Mouse (Mus musculus): Measurements from ENCODE around the gene Pgap1. TPM values are rescaled to one million over a fixed set of nuclear protein-coding genes. Genes with fewer than 3 reads are reported as not detected.

The Pgap1 gene
- total RNA-seq, 2 experiments from 2014 or later = 4.4 to 6.0 TPM

GRCm38 (mm10) chr1:54520062-54520577 is 37.4 kb downstream of the Pgap1 start:
- no peak for DNase-seq

GRCm38 (mm10) chr1:54513836-54514235 is 43.6 kb downstream of the Pgap1 start:
- peak in 1 of 2 experiments; percentile 6 for DNase-seq

DNA sequence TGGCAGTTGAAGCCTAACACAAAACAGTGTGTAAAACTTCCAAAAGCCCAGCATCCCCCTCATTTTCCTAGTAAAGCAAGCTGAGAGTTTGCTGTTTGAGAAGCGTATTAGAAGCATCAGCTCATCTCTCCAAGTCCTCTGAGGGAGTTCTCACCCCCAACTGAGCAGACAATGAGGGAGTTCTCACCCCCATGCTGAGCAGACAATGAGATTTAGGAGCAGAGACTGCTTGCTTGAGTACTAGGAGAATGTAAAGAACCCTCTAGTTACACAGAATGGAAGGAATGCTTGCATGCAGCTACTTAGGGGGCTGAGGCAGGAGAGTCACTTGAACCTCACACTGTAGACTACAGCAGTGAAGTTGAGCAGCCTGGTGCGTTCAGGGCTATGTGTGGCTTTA is 59.0 kb downstream of the Pgap1 start:
- no peak for DNase-seq

DNA sequence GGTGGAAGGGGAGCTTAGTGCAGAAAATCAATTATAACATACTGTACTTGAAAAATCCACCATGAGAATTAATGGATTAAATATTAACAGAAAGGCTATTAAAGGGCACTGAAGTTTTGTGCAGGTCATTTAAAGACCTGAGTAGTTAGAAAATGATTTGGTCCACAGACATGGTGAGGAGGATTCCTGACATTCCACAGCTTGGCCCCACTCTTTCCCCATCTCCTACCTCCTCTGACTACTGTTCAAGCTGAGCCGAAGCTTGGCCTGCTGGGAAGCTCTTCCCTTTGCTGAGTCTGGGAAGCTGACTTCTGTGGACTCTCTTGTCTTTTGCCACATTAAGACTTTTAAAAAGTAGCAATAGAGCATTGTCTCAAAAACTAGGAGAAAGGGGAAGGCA is 61.2 kb downstream of the Pgap1 start:
- no peak for DNase-seq

GRCm38 (mm10) chr1:54493496-54493895 is 64.0 kb downstream of the Pgap1 start:
- DNase-seq = no peak

- DNase-seq = no peak
Measured at GRCm38 (mm10) chr1:54492435-54492841, 65.0 kb downstream of the Pgap1 start.

DNA sequence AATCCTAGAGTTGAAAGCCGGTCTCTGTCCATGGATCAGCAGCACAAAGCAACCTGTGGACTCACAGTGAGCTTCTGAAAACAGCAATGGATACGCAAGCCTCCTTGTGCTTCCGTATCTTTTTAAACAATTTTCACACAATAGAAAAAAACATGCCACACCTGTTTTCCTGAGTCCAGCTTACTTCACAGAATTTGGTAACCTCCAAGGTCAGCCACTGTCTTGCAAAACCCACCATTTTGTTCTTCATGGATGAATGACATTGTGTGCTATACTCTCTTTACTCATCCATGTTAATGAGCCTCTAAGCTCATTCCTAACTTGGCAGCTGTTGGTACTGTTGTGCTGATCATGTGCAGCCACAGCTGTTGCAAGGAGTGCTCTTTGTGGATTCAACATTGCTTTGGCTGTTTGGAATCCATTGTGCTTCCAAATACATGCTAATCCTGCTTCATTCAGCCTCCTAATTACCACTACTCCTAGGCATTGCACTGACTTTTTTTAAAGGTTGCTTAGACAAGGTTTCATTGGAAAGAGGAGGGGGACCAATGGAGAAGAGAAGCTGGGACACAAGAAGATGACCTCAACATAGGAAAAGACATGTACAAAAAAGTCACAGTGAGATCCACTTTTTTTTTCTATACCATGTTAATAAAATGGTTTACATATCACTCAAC is 72.6 kb downstream of the Pgap1 start:
- DNase-seq = no peak

DNA sequence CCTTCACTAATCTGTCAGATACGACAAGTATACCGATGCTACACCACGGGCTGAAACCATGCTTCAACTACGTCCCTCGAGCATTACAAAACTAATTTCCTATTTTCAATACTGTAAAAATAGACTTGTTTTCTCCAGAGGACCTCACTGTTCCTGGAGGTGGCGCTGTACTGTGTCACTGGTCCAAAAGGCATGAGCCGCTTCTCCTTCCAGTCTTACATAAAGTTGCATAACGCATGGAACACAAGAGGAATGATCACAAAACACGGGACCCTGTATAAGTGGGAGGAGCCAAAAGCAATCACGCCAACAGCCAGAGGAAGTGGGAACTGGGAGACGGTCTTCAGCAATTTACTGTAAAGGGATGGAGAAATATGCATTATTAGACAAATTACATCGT is 77.0 kb downstream of the Pgap1 start:
- no peak for DNase-seq

DNA sequence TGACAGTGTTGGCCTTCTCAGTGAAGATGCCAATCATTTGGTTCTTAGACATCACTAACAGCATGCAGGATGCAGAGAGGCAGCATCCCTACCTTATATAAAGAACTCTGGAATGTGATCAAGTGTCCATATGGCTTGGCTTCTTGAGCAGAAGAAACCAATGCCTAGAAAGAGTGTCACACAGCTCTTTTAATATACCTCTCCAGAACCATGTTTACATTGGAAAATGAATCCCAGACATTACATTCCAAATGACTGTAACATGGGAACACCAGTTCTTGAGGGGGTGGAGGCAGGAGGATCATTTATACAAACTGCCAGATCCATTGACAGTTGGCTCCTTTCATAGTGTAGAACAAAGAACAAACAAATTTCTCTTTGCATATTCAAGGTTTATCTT is 88.8 kb downstream of the Pgap1 start:
- DNase-seq = no peak

- no peak for DNase-seq
Measured at GRCm38 (mm10) chr1:54467366-54467765, 90.1 kb downstream of the Pgap1 start.

DNA sequence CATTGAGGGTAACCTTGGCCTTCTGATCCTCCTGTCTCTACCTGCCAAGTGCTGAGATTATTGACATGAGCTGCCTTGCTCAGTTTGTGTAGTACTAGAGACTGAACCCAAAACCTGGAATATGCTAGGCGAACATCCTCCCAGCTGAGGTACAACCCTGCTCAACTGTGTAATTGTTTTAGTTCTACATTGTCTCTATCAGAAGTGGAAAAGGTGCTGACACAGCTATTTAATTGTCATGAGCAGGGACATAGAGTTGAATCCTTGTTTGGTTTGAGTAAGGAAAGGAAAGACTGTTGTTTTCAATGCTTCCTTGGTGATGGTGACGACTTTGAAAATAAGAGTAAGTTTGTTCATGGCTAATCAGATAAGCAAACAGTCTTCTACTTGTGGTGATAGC is 105.4 kb downstream of the Pgap1 start:
- no peak for DNase-seq

GRCm38 (mm10) chr1:54448833-54449232 is 108.7 kb downstream of the Pgap1 start:
- no peak for DNase-seq

DNA sequence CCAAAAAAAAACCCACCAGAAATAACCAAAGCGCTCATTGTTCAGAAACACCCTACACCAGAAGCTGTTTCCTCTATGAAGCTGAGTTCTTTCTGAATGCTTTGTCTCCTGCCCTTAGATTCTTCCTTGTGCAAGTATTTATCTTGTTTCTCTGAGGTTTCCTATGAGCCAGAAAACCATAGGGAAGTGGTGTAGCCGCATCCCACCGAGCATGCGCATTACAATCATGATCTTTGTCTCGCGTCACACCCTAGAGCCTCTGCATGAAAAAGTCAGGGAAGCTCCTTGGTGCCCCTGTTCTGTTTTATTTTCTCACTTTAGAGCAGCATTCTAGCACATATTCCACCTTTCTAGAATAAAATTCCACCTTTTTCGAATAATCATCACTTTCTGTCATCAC is 113.8 kb downstream of the Pgap1 start:
- peak in 1 of 2 experiments; percentile 3 for DNase-seq

DNA sequence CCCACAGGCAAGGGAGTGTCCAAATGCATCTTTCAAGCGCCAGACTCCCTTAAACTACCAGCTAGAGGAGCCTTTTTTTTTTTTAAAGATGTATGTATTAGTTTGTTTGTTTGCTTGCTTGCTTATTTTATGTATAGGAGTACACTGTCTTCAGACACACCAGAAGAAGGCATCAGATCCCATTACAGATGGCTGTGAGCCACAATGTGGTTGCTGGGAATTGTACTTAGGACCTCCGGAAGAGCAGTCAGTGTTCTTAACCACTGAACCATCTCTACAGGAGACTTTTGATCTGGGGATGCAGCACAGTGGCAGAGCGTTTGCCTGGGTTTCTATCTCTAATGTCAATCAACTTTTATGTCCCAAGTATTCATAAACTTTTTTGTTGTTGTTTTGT is 118.4 kb downstream of the Pgap1 start:
- no peak for DNase-seq

DNA sequence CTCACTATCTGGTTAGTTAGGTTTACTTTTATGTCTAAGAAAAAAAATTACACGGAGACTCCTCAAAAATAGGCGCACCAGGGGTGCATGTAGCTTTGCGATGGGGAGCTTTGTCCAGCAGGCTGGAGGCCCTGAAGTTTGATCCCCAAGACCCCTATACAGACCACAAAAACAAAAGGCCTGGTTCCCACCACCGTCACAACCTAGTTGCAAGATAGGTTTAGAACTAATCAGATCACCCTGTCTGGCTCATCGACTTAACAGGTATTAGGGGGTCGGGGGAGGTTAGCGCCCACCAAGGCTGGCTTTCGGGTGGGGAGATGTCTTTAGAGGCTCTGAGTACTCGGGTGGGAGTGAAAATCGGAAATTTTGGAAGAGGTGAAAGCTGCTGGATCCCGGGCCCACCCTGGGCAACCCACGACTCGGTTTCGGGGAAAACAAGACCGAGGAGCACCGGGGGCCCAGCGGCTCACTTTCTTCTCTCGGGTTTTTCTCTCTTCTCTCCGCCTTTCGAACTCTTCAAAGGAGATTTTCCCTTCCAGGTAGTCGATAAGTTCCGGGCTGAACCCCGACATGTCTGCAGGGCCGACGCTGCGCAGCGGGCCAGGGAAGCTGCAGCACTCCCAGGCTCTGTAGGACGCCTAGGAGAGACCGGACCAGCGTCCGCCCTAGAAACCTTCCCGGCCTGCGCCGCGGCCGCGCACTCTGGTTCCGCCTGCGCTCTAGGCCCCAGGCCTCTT is 119.0 kb downstream of the Pgap1 start, which contains the start of gene Gtf3c3:
Gene Gtf3c3 (minus strand): TSS at position 632 of the 740 bp plus-strand sequence.
- peak; percentile 77 to 87 for DNase-seq

Other genes starting within 250 kb of the Pgap1 start
- gene Gtf3c3, start 118.7 kb downstream of the Pgap1 start, total RNA-seq (2021) = 10 to 100 TPM; 11.3 to 14.8 TPM

Data from heart, adult 18-20 months (tissue).